Mouse (Mus musculus) midbrain, embryonic 15.5 days (tissue): ENCODE data around the gene Prrg2. TPM values are rescaled to one million over a fixed set of nuclear protein-coding genes. Genes with fewer than 3 reads are reported as not detected.

Experiments
- ATAC-seq: fragments of 200-750 bp; cut with Nextera tagmentation; replicated peaks from 2 replicates; pipeline ENCODE4 v1.8.0; 2017; ENCODE audit warnings: moderate TSS enrichment
- H3K27ac ChIP-seq: fragments of 300-500 bp; sonication (generic); 2 replicates; pipeline ENCODE4 v1.5.1; 2015; ENCODE audit warnings: mild to moderate bottlenecking, inconsistent platforms
- H3K27me3 ChIP-seq: fragments of 300-500 bp; sonication (generic); replicated peaks from 2 replicates; pipeline ENCODE4 v1.6.1; 2015; ENCODE audit warnings: inconsistent platforms
- H3K36me3 ChIP-seq: fragments of 300-500 bp; sonication (generic); replicated peaks from 2 replicates; pipeline ENCODE4 v1.6.1; 2015; ENCODE audit warnings: inconsistent platforms
- H3K4me1 ChIP-seq: fragments of 300-500 bp; sonication (generic); 2 replicates; pipeline ENCODE4 v1.6.1; 2015; ENCODE audit warnings: inconsistent platforms
- H3K4me2 ChIP-seq: fragments of 300-500 bp; sonication (generic); 2 replicates; pipeline ENCODE4 v1.6.1; 2015; ENCODE audit warnings: inconsistent platforms, mild to moderate bottlenecking, moderate library complexity
- H3K4me3 ChIP-seq: fragments of 300-500 bp; sonication (generic); 2 replicates; pipeline ENCODE4 v1.5.1; 2015; ENCODE audit warnings: mild to moderate bottlenecking, inconsistent platforms
- H3K9ac ChIP-seq: fragments of 300-500 bp; sonication (generic); 2 replicates; pipeline ENCODE4 v1.6.1; 2015; ENCODE audit warnings: mild to moderate bottlenecking, inconsistent platforms
- H3K9me3 ChIP-seq: fragments of 300-500 bp; sonication (generic); 2 replicates; pipeline ENCODE4 v1.6.1; 2016; ENCODE audit warnings: inconsistent platforms
- WGBS: fragments of 180-500 bp; shearing (Covaris S2); methylation state at CpG from one replicate; pipeline ENCODE4 v1.1.7; 2015; ENCODE audit warnings: mixed read lengths; 5-methylcytosine and 5-hydroxymethylcytosine counted together
- polyA plus RNA-seq: library from polyadenylated mRNA; unstranded; fragments of >200 nt; fragmentation: Nextera tagmentation; extraction: Ambion mirVana; gene quantifications from 2 replicates; pipeline ENCODE4 v1.2.1, GENCODE M21; 2015

Prrg2 gene
- polyA plus RNA-seq, 1 experiment from 2014 or later: 15.9 TPM

DNA sequence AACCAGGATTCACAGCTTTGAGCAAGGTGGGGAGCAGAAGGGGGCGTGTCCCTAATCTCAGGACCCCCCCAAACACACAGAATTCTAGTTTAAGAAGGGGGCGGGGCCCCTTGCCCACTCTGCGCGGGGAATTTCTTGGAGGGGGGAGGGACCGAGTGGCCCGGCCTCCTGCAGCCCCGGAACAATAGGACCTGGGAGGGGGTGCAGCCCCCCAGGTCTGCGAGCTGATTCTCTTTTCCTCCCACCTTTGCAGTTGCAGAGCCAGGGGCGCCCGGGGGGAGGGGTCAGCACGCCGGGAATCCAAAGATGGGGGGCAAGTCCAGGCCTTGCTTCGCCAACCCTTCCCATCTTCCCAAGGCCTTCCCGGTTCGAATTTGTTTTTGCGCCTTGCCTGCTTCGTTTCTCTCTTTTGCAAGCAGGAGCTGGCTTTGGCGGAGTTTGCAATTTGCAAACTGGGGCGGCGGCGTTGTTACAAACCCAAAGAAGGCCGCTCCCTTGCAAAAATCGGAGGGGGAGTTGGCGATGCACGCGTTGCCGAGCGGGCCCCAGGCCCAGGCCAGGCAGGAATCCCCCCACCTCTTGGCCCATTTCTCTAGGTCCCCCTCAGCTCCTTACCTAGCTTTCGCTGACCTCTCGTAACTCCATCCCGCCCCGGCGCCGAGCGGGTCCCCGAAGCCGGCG is 10.2 kb downstream of the Prrg2 start:
- H3K27ac ChIP-seq: peak overlapping the region; percentile 99
- no peak for ATAC-seq
- peak overlapping the region; percentile 67 for H3K4me3 ChIP-seq
- peak overlapping the region; percentile 95 for H3K4me2 ChIP-seq
- WGBS: under 1% methylated on average over 30 of the region's 38 CpGs
- H3K9ac ChIP-seq: peak overlapping the region; percentile 81
- H3K36me3 ChIP-seq: peaks cover 19% of the 10 kb centered on the region
- no peaks in the 10 kb centered on the region for H3K27me3 ChIP-seq
- H3K4me1 ChIP-seq: peaks cover 31% of the 10 kb centered on the region
- no peaks in the 10 kb centered on the region for H3K9me3 ChIP-seq

DNA sequence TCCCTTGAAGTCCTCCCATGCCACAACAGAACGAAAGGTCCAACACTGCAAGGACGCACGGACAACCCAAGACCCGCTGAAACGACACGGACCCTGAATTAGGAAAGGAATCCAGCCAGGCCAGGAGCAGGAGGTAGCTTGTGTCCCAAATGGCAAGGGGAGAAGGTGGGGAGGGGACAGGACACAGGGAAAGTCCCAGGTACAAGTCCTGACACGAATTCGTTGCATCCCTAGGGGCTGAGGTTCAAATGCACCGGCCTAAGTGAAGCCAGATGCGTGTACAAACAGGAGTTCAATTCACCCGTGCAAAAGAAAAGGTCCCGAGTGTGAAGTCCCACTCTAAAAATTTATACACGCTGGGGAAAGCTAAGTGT is 10.9 kb downstream of the Prrg2 start:
- Histone ChIP-seq H3K4me3 (peak overlapping the region; percentile 67), H3K27ac (peak overlapping the region; percentile 99), H3K4me2 (peak overlapping the region; percentile 95), H3K27me3 (no peaks in the 10 kb centered on the region), H3K4me1 (peaks cover 31% of the 10 kb centered on the region), H3K36me3 (peaks cover 26% of the 10 kb centered on the region), H3K9me3 (no peaks in the 10 kb centered on the region), H3K9ac (peak overlapping the region; percentile 81)
- 3% methylated on average over 13 of the region's 13 CpGs for WGBS
- ATAC-seq: no peak

DNA sequence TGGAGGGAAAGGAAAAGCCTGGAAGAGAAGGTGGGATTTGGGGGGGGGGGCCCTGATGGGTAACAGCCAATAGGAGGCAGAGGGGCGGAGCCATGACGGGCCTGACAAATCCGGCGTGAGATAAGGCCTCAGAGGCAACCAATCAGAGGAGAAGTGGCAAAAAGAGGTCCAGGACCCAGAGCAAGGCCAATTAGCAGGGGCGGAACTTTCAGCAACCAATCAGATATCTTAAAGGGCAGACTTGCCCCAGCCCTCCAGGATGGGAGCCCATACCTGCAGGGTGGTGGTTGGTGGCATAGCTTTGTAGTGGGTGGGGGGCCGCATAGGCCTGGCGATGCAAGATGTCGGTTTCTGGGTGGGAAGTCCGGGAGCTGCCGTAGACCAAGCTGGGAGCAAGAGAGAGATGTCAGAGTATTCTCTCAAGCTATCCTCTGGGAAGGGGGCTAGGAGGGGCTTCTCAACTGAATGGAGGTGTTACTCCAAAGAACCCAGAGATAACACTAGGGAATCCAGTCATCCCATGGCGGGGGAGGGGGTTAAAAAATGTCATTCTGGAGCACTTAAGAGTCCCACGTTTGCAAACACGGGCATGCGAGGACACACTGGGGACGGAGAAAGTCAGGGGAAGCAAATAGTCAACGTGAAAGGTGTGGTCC is 11.4 kb downstream of the Prrg2 start:
- Histone ChIP-seq H3K4me3 (peak overlapping the region; percentile 67), H3K4me1 (peaks cover 31% of the 10 kb centered on the region), H3K27me3 (no peaks in the 10 kb centered on the region), H3K4me2 (peak overlapping the region; percentile 95), H3K27ac (peak overlapping the region; percentile 99), H3K36me3 (peaks cover 32% of the 10 kb centered on the region), H3K9me3 (no peaks in the 10 kb centered on the region), H3K9ac (peak overlapping the region; percentile 81)
- 1% methylated on average over 16 of the region's 16 CpGs for WGBS
- ATAC-seq: peak; percentile 60

GRCm38 (mm10) chr7:45048923-45049657 is 13.4 kb downstream of the Prrg2 start:
- Histone ChIP-seq H3K27ac (no peak overlapping the region), H3K9me3 (no peaks in the 10 kb centered on the region), H3K27me3 (no peaks in the 10 kb centered on the region), H3K4me3 (no peak overlapping the region), H3K4me1 (peaks cover 31% of the 10 kb centered on the region), H3K36me3 (peaks cover 47% of the 10 kb centered on the region), H3K4me2 (no peak overlapping the region), H3K9ac (no peak overlapping the region)
- 93% methylated on average over 23 of the region's 23 CpGs for WGBS
- ATAC-seq: no peak

- ATAC-seq: no peak
- H3K4me2 ChIP-seq: no peak overlapping the region
- H3K9me3 ChIP-seq: no peaks in the 10 kb centered on the region
- no peak overlapping the region for H3K4me3 ChIP-seq
- H3K36me3 ChIP-seq: peaks cover 53% of the 10 kb centered on the region
- peaks cover 26% of the 10 kb centered on the region for H3K4me1 ChIP-seq
- no peaks in the 10 kb centered on the region for H3K27me3 ChIP-seq
- H3K9ac ChIP-seq: no peak overlapping the region
- no peak overlapping the region for H3K27ac ChIP-seq
- 91% methylated on average over 37 of the region's 38 CpGs for WGBS
Observed at GRCm38 (mm10) chr7:45048001-45048890, 14.2 kb downstream of the Prrg2 start.

DNA sequence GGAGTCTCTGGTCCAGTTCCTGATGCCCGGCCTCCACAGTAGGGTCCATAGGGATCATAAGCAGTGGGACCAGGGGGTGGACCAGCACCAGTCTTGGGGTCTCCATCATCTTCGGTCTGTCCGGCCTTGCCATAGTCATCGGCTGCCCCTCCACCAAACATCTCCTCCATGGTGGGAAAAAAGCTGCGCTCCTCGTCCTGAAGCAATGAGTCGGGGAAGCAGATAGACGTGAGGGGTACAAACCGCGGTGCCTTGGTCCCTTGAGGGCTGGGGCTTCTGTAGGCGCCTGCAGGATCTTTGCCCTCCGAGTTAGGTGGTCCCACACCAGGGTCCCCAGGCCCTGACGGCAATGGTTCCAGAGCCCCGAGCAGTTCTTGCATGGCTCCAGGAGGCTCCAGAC is 15.0 kb downstream of the Prrg2 start:
- H3K4me2 ChIP-seq: no peak overlapping the region
- ATAC-seq: no peak
- no peaks in the 10 kb centered on the region for H3K27me3 ChIP-seq
- no peak overlapping the region for H3K4me3 ChIP-seq
- H3K9ac ChIP-seq: no peak overlapping the region
- no peaks in the 10 kb centered on the region for H3K9me3 ChIP-seq
- 95% methylated on average over 14 of the region's 14 CpGs for whole genome bisulfite sequencing
- no peak overlapping the region for H3K27ac ChIP-seq
- H3K36me3 ChIP-seq: peaks cover 61% of the 10 kb centered on the region
- peaks cover 26% of the 10 kb centered on the region for H3K4me1 ChIP-seq

GRCm38 (mm10) chr7:45046853-45047350 is 15.6 kb downstream of the Prrg2 start:
- no peak for ATAC-seq
- H3K4me3 ChIP-seq: no peak overlapping the region
- H3K4me2 ChIP-seq: no peak overlapping the region
- H3K27ac ChIP-seq: no peak overlapping the region
- H3K9me3 ChIP-seq: no peaks in the 10 kb centered on the region
- WGBS: 95% methylated on average over 26 of the region's 26 CpGs
- no peak overlapping the region for H3K9ac ChIP-seq
- no peaks in the 10 kb centered on the region for H3K27me3 ChIP-seq
- peaks cover 25% of the 10 kb centered on the region for H3K4me1 ChIP-seq
- peaks cover 66% of the 10 kb centered on the region for H3K36me3 ChIP-seq

DNA sequence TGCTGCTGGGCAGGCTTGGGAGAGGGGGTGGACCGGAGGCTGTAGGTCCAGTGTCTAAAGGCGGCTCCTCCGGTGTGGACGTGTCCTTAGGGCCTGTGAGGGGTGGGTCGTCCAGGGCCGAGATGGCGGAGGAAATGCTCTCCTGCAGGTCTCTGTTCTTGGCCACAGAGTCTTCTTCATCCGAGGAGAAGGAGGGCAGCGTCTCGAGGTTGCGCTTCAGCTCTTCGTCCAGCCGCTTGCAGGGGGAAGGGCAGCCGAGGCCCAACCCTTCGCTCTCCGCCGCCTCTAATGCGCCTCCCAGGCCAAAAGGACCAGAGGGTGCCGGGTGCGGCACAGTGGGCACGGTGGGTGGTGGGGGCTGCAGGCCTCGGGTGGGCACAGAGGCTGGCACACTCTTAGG is 16.7 kb downstream of the Prrg2 start:
- no peaks in the 10 kb centered on the region for H3K27me3 ChIP-seq
- no peaks in the 10 kb centered on the region for H3K9me3 ChIP-seq
- H3K4me2 ChIP-seq: no peak overlapping the region
- H3K36me3 ChIP-seq: peaks cover 76% of the 10 kb centered on the region
- no peak overlapping the region for H3K4me3 ChIP-seq
- H3K9ac ChIP-seq: no peak overlapping the region
- no peak overlapping the region for H3K27ac ChIP-seq
- WGBS: 93% methylated on average over 22 of the region's 22 CpGs
- no peak for ATAC-seq
- H3K4me1 ChIP-seq: peaks cover 13% of the 10 kb centered on the region; the same call in 1 of the 2 replicates

GRCm38 (mm10) chr7:45043307-45043706 is 19.2 kb downstream of the Prrg2 start:
- peaks cover 78% of the 10 kb centered on the region for H3K36me3 ChIP-seq
- no peaks in the 10 kb centered on the region for H3K27me3 ChIP-seq
- WGBS: 96% methylated on average over 14 of the region's 14 CpGs
- H3K4me2 ChIP-seq: no peak overlapping the region
- no peak for ATAC-seq
- no peak overlapping the region for H3K27ac ChIP-seq
- no peak overlapping the region for H3K9ac ChIP-seq
- no peaks in the 10 kb centered on the region for H3K4me1 ChIP-seq
- no peaks in the 10 kb centered on the region for H3K9me3 ChIP-seq
- H3K4me3 ChIP-seq: no peak overlapping the region

GRCm38 (mm10) chr7:45040851-45041250 is 21.6 kb downstream of the Prrg2 start:
- no peak; the same call in 1 of the 2 replicates for ATAC-seq

DNA sequence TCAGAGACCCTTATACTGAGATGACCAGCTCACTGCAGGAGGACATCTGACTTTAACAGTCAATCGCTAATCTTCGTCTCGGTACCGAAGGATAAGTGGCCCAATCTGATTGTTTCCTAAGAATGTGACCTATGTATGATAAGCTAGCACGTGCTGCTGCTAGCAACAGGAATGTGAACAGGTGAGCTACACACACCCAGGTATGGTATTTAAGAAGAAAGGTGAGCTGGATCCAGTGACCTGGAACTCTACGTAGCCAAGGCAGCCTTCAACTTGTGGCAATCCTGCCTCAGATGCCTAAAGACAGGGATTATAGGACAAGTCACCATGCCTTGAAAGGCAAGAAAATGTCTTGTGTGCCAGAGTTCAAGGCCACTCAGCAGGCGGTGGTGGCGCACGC is 24.1 kb downstream of the Prrg2 start:
- Histone ChIP-seq H3K27ac (no peak overlapping the region), H3K4me3 (no peak overlapping the region), H3K27me3 (no peaks in the 10 kb centered on the region), H3K4me1 (no peaks in the 10 kb centered on the region), H3K9me3 (no peaks in the 10 kb centered on the region), H3K9ac (no peak overlapping the region), H3K4me2 (no peak overlapping the region), H3K36me3 (peaks cover 86% of the 10 kb centered on the region)
- WGBS: 97% methylated on average over 9 of the region's 9 CpGs
- ATAC-seq: no peak

More at GRCm38 (mm10) chr7:45040851-45041250, 21.6 kb downstream of the Prrg2 start:
- peaks cover 80% of the 10 kb centered on the region for H3K36me3 ChIP-seq
- no peak overlapping the region for H3K9ac ChIP-seq
- no peaks in the 10 kb centered on the region for H3K9me3 ChIP-seq
- no peaks in the 10 kb centered on the region for H3K4me1 ChIP-seq
- H3K4me2 ChIP-seq: no peak overlapping the region
- H3K27me3 ChIP-seq: no peaks in the 10 kb centered on the region
- no peak overlapping the region for H3K4me3 ChIP-seq
- 94% methylated on average over 9 of the region's 9 CpGs for WGBS
- H3K27ac ChIP-seq: no peak overlapping the region
